Mouse (Mus musculus) mesoderm, embryonic 11.5 days (tissue): ENCODE results near the gene Mfap1b.
"Not testable (repeated sequence)": the region's sequence is repeated elsewhere in the genome, so short reads cannot be mapped to it uniquely, and the experiment has no call there.

ENCODE experiments used
- DNase-seq: peaks from one replicate; pipeline ENCODE4 v3.0.0-alpha.2; 2012; ENCODE audit warnings: low read depth, low spot score

Mfap1b gene

DNA sequence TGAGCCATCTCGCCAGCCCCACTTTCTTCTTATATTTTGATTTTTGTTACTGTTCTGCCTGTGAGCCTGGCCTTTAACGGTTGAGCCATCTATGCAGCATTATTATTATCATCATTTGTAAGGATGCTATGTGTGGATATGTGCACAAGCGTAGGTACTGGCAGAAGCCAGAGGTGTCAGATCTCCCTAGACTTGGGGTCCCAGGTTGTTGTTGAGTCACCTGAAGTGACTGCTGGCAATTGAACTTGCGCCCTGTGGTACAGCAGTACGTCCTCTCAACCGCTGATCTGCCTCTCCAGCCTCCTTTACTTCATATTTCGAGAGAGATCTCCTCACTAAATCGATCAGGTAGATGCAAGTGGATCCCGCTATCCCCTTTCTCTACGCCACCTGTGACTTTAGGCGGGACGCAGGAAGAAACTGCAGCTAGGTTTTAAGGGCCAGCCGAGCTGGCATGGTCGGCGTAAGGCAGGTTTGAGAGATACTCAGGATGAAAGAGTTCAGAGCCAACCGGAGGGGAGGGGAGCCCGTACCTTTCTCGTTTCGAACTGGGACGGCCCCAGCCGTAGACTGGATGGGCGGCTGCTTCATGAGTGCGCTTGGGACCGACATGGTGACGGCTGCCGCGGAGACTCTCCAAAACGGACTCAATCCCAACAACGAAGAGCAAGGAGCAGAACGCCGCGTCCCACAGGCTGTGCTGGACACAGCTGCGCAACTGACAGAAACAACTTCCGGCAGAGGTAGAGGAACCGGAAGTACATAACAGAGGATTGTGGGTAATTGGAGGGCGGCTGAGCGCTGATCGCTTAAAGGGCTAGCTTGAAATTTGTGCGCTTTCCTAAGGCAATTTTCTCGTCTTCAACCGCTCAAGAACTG, at the start of gene Mfap1b:
Gene Mfap1b, minus strand, starts transcription at position 767 of the 879 bp plus-strand sequence.
- DNase-seq: peak; percentile 89

DNA sequence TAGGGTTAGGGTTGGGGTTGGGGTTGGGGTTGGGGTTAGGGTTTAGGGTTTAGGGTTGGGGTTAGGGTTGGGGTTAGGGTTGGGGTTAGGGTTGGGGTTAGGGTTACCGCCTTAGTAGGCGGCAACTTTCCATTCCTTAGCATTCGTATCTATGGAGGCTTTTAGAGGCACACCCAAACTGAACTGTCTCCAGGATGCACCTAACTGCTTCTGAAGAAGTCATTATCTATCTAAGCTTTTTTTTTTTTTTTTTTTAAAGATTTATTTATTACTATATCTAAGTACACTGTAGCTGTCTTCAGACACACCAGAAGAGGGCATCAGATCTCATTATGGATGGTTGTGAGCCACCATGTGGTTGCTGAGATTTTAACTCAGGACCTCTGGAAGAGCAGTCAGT, 49.0 kb upstream of the Mfap1b start:
- not testable (repeated sequence) for DNase-seq

DNA sequence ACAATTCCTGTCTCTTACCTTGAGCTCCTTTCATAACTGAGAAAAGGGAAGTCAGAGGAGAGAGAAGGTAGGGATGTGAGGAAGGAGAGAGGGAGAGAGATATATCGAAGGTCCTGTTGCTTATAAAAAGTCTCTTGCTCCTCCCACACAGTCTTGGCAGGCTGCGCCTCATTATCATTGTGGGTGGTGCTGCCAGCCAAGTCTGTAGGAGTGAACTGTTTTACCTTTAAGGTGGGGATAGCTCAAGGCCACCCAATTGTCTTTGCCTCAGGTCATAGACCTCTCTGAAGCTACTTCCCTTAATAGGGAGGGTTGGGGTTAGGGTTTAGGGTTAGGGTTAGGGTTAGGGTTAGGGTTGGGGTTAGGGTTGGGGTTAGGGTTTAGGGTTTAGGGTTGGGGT, 48.1 kb upstream of the Mfap1b start:
- DNase-seq: no peak

GRCm38 (mm10) chr2:121518711-121519110, 44.8 kb upstream of the Mfap1b start:
- not testable (repeated sequence) for DNase-seq

- no peak for DNase-seq
Observed at GRCm38 (mm10) chr2:121518106-121518505, 44.2 kb upstream of the Mfap1b start.

DNA sequence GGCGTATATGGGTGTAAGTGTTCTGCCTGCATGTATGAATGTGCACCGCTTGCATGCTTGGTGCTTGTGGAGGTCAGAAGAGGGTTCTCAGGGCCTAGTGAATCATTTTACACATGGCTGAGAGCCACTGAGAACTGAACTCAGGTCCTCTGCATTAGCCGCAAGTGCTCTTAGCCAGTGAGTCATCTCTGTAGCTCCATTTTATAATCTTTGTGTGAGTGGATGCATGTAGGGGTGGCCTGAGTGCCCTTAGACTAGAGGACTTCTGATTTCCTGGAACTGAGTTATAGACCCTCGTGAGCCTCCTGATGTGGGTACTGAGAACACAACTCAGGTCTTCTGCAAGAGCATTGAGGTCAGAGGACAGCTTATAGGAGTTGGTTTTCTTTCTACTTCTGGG, 40.3 kb upstream of the Mfap1b start:
- DNase-seq: no peak

- not testable (repeated sequence) for DNase-seq
Observed at GRCm38 (mm10) chr2:121512991-121513765, 39.3 kb upstream of the Mfap1b start.

- no peak for DNase-seq
Observed at GRCm38 (mm10) chr2:121511401-121511800, 37.5 kb upstream of the Mfap1b start.

GRCm38 (mm10) chr2:121509584-121509983, 35.7 kb upstream of the Mfap1b start:
- DNase-seq: peak; percentile 54

DNA sequence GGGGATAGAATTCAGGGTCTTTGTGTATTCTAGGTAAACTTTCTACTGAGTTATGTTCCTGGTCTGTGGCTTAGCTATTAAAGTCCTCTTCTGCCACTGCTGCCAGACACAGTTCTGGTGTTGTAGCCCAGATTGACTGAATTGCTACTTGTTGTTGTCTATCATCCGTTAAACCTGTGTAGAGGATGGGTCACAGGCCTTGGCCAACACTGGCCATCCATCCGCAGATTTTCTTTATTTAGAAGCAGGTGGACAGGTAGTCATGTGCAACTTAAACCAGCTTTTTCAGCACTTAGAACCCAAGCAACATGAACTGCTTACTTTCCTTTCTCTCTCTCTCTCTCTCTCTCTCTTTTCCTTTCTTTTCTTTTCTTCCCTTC, 34.1 kb upstream of the Mfap1b start:
- DNase-seq: no peak

DNA sequence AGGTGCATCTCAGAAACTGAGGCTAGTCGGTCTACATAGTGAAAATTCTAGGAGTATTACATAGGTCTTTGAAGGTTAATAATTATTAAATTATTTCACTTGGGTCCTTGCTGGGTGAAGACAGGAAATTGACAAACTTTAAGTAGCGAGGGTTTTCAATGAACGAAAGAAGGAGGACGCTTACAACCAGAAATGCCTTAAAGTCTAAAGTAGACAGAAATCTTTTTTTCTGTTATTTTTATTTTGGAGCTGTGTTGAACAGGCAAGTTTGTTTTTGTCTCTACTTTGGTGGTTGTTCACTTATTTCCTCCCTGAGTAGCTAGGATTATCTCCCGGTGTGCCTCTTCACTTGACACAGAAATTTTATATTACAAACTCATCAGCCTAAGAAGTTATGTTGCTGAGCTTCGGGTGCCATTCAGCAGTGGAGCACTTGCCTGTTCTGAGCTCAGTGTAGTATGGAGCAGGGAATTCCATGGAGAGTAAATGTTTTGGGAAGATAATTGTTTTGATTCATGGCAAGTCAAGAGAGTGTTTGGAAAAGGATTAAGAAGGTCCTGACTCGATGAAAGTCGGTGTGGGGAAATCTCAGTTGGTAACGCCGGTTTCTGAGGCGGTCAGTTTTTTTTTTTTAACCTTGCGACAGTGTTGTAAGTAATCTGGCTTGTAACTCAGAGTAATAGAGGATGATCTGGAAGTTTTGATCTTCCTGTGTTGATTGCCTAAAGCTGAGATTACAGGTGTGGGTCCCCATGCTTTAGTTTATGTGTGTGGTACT, 33.5 kb upstream of the Mfap1b start:
- no peak for DNase-seq

DNA sequence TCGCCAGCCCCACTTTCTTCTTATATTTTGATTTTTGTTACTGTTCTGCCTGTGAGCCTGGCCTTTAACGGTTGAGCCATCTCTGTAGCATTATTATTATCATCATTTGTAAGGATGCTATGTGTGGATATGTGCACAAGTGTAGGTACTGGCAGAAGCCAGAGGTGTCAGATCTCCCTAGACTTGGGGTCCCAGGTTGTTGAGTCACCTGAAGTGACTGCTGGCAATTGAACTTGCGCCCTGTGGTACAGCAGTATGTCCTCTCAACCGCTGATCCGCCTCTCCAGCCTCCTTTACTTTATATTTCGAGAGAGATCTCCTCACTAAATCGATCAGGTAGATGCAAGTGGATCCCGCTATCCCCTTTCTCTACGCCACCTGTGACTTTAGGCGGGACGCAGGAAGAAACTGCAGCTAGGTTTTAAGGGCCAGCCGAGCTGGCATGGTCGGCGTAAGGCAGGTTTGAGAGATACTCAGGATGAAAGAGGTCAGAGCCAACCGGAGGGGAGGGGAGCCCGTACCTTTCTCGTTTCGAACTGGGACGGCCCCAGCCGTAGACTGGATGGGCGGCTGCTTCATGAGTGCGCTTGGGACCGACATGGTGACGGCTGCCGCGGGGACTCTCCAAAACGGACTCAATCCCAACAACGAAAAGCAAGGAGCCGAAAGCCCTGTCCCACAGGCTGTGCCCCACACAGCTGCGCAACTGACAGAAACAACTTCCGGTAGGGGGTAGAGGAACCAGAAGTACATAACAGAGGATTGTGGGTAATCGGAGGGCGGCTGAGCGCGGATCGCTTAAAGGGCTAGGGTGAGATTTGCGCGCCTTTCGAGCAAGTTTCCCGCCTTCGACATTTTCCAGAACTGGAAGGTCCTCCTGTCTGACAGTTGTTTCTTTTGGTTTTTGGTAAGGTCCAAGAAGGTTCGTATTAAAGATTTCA, 32.3 kb upstream of the Mfap1b start, which contains the start of the genes Mfap1a and Wdr76:
Gene Mfap1a, minus strand, starts transcription at position 724 of the 941 bp plus-strand sequence.
Gene Wdr76, plus strand, starts transcription at position 782 of the 941 bp plus-strand sequence.
- DNase-seq: peak; percentile 90

- not testable (repeated sequence) for DNase-seq
Observed at GRCm38 (mm10) chr2:121501550-121501949, 27.7 kb upstream of the Mfap1b start.

- not testable (repeated sequence) for DNase-seq
Observed at GRCm38 (mm10) chr2:121484403-121484802, 10.5 kb upstream of the Mfap1b start.

- no peak for DNase-seq
Observed at GRCm38 (mm10) chr2:121483576-121483975, 9.7 kb upstream of the Mfap1b start.

- DNase-seq: not testable (repeated sequence)
Observed at GRCm38 (mm10) chr2:121480916-121481315, 7.0 kb upstream of the Mfap1b start.

- DNase-seq: peak; percentile 23
Observed at GRCm38 (mm10) chr2:121480498-121480897, 6.6 kb upstream of the Mfap1b start.

DNA sequence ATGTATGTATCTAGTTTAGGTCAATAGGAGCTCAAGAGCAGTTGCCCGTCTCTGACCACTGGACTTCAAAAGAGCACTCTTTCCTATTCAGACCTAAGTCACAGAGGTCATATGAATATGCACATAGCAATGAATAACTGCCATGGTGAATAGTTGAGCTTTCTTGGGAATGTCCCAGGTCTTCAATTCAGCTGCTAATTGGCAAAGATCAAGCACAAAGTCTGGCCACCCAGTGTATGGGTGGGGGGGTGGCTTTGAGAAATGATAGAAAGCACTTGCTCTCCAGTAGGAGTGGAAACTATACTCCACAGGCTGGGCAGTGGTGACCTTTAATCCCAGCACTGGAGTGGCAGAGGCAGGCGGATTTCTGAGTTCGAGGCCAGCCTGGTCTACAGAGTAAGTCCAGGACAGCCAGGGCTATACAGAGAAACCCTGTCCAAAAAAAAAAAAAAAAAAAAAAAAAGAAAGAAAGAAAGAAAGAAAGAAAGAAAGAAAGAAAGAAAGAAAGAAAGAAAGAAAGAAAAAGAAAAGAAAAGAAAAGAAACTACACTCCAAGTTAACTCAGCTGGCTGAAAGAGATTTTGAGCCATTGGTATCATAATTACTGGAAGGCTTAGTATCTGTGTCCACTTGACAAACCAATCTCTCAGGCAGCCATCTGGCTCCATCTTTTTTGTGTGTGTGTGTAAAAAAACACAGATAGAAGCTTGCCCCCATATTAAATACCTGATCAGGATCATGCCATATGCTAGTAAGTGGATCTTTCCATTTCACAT, 3.8 kb upstream of the Mfap1b start:
- no peak for DNase-seq

- DNase-seq: not testable (repeated sequence)
Observed at GRCm38 (mm10) chr2:121475306-121475705, 1.4 kb upstream of the Mfap1b start.

- no peak for DNase-seq
Observed at GRCm38 (mm10) chr2:121474180-121474535, 291 bp upstream of the Mfap1b start.
